Mouse (Mus musculus) gastrocnemius, postnatal 36 days (tissue): Measurements from ENCODE around the gene Plk3. TPM values are rescaled to one million over a fixed set of nuclear protein-coding genes. Genes with fewer than 3 reads are reported as not detected.

Experiments used
- DNase-seq, 2 experiments: peaks; one replicate each; pipeline ENCODE4 v3.0.0; 2022
- intact Hi-C: fragments of 180-260 bp; cut with DNase I; formaldehyde crosslinking; loops from one replicate; pipeline ENCODE4 v1.15.1; 2025
- microRNA-seq, 2 experiments: library from miRNA; unstranded; fragments of <30 nt; microRNA quantifications; one replicate each; pipeline ENCODE4 v1.2.0; 2021
- total RNA-seq, 2 experiments: library from RNA; stranded (reverse); gene quantifications; 2 replicates each; pipeline ENCODE4 v1.2.3; 2021

Gene Plk3
- total RNA-seq, 2 experiments from 2014 or later, result 0.86 to 1.5 TPM

DNA sequence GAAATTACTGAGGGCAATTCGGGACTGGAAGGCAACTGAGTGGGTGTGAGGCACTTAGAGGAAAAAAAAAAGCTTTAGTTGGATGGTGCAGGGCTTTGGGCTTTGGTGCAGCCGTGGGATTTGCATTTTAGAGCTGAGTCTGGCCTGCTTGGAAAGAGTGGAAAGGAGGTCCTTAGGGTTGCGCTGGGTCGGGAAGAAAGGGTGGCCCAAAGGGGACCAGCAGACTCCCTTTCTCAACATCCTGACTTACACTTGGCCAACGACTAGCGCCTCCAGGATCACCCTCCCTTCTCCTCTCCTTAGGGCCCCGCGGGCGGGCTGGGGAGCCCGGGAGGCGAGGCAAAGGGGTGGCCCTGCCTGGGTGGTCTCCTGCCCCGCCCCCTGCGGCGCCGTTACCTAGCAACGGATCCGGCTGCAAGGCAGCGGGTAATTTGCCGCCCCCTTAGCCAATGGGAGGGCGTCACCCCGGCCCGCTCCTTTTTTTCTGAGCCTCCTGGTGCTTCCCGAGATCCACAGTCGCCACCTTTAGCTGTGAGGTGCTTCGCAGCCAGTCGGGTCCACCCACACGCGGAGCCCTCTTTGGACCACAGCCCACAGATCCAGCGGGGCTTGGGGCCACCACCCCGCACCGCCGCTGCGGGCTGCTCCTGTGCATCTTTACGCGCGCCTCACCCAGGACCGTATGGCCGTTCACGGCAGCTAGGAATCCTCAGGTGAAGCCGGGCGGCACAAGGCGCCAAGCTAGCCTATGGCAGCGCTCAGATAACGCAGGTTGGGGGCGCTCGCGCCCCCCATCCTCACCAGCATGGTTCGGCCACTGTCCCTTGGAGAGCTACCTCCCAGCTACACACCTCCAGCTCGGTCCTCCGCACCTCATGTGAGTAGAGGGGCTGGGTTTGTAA, 38.0 kb downstream of the Plk3 start, which contains the start of gene Ptch2:
TSS of gene Ptch2 (plus strand) at position 525 of the 902 bp plus-strand sequence.
- intact Hi-C loops, result no loop called here
- peak; percentile 60 to 61 for DNase-seq

DNA sequence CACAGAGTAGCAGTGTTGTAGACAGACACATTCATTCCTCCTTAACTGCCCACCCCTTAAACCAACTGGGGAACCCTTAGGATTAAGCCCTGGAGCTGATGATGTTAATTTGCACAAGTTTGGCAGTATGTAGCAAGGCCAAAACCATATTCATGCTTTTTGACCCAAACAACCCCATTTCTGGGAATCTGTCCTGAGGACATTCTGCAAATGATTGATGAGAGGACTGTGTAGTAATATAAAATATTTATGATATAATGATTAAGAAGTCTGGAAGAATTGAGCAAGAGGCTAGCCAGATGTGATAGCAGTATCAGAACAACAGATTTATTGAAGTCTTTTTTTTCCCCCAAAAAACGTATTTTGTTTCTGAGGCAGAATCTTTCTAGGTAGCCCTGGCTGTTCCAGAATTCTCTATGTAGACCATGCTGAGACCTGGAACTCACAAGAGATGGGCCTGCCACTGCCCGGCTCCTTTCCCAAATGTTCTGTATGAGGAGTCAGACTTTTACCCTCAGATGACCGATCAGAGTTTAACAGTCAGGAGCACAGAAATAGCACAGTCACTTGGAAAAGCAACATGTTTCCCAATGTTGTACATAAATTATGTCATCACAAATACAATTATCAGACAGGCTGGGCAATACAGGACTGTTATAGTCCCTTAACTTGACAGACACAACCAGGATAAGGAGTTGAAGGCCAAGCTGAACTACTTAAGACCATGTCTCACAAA, 39.0 kb downstream of the Plk3 start:
- intact Hi-C loops, result no loop called here
- no peak for DNase-seq

DNA sequence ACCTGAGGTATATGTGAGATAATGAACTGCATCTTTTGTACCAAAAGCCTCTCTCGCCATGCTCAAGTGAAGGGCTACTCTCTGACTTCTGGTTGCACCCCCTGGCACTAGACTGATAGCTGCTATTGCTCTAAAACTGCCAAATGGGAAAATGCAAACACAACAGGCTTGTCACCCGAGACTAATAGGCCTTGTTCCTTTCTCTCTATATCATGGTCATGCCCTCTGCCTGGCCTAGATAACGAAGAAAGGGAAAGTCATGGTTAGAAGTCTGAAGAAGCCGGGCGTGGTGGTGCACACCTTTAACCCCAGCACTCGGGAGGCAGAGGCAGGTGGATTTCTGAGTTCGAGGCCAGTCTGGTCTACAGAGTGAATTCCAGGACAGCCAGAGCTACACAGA, 43.2 kb downstream of the Plk3 start:
- DNase-seq, result no peak
- intact Hi-C loops, result no loop called here

DNA sequence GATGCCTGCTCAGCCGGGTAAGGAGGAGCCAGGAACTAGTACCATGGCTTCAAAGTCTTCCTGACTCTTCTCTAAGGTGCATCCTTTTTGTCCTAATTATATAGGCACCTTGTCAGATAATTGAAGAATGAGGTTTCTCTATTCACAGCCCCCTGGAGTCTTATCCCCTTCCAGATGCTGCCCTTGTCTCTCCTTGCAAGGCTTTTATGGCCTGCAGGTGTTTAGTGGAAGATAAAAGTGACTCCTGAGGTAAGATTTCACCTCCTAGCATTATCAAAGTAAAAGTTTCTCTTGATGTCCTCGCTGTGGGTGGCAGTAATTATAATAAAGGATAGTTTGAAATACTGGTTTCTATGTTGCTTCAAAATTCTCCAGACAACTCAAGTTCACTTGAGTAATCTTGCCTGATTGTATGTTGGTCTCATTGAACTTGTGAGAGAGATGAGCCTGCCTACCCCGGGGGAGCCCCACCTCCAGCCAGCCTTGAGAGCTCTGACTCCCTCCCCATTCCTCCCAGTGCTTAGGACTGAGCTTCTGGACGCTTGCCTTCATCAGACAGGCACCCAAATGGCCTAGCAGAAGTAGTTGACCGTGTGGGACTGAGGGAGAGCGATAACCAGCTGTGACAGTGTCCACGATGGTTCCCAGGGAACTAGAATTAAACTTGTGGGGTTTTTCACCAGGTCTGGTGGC, 45.7 kb downstream of the Plk3 start:
- no peak for DNase-seq
- intact Hi-C loops, result no loop called here

Small RNA genes within 50 kb of the gene (microRNA-seq; reads per million reads assigned to microRNA genes)
- gene Gm22398, result 0 reads per million in 2 experiments

Other genes with a start within 250 kb of the Plk3 start
- 10 to 100 TPM; 55.9 to 60.1 TPM for gene Urod, start 139.6 kb downstream of the Plk3 start, total RNA-seq
- 10 to 100 TPM; 13.0 TPM for gene Hectd3, start 138.6 kb downstream of the Plk3 start, total RNA-seq
- 10 to 100 TPM; 18.0 to 18.9 TPM for gene Eif2b3, start 114.6 kb downstream of the Plk3 start, total RNA-seq
- gene Ptch2, start 37.9 kb downstream of the Plk3 start, total RNA-seq, result 1 to 10 TPM in 1 of 2 experiments, under 1 TPM in 1; 0.61 to 1.5 TPM
- 1 to 10 TPM; 2.0 to 2.4 TPM for gene Btbd19, start 8.2 kb downstream of the Plk3 start, total RNA-seq
- gene Tctex1d4, start 7.2 kb downstream of the Plk3 start, total RNA-seq, result not detected
- 100 to 1,000 TPM; 497 to 579 TPM for gene Rps8, start 22.3 kb upstream of the Plk3 start, total RNA-seq
- gene Kif2c, start 48.7 kb upstream of the Plk3 start, total RNA-seq, result under 1 TPM; 0.28 to 0.44 TPM
- 1 to 10 TPM; 4.0 to 4.2 TPM for gene Tmem53, start 118.0 kb upstream of the Plk3 start, total RNA-seq
- gene Armh1, start 118.2 kb upstream of the Plk3 start, total RNA-seq, result not detected